Mouse (Mus musculus): ENCODE data around the gene Ptprs. TPM values are rescaled to one million over a fixed set of nuclear protein-coding genes. Genes with fewer than 3 reads are reported as not detected.

The Ptprs gene
- total RNA-seq, 2 experiments from 2014 or later: 29.6 to 43.1 TPM

DNA sequence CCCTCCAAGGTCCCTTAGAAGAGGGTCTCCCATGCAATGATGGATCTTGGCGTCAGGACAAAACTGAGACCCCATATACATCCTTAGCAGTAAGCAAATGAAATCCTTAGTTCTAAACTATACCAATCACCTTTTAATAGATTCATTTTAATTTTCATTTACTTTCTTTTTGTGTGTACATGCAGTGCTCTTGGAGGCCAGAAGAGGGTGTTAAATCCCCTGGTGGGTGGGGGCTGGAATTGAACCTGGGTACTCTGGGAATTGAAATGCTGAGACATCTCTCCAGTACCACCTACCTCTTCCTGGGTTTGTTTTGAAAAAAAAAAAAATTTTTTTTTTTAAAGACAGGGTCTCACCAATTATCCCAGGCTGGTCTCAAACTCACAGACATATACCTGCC lies 18.8 kb downstream of the Ptprs start:
- no peak for DNase-seq
- H3K27ac ChIP-seq: no peak overlapping the region
- intact Hi-C loops (cut with DNase I): no loop called here
- no peak overlapping the region for H3K4me3 ChIP-seq
- TF ChIP-seq CTCF (IDR thresholded peaks at IDR 0.05): peak; percentile 37; the same call in 1 of the 2 replicates

DNA sequence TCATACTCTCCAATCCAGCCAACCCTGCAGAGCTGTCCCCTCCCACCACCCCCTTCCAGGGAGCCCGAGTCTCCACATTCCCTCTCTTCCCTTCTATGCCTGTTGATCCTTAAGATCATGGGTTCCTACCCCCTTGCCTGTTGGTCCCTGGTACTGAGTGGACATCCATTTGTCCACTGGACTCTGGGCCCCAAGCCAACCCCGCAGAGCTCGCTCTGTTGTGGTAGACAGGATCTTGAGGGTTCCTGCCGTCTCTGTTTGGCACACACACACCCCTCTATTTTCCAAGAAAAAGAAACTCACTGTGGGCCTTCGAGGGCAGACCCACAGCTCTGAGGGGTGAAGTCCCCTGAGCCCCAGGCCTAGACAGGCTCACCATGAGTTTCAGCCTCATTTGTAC lies 19.9 kb downstream of the Ptprs start:
- Histone ChIP-seq H3K27ac (no peak overlapping the region), H3K4me3 (no peak overlapping the region)
- TF ChIP-seq CTCF (IDR thresholded peaks at IDR 0.05): no peak
- DNase-seq: no peak
- intact Hi-C loops (cut with DNase I): no loop called here

DNA sequence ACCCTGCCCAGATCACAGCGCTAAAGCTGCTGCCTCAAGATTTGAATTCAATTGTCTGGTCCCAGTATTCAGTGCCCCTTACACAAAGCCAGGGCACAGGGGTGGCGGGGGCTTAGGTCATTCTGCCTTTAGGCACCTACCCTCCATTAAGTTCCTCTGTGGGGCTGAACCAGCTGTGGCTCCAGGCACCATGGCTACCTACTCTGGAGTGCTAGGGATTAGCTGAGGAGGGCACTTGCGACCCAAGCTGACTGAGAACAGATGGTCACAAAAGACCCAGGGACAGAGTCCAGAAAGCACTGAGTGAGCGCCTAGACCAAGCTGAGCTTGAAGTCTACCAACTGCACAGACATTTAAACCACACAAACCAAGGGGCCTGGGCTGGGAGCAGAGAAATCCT lies 22.6 kb downstream of the Ptprs start:
- TF ChIP-seq CTCF (IDR thresholded peaks at IDR 0.05): no peak
- H3K27ac ChIP-seq: peak overlapping the region; percentile 92
- DNase-seq: no peak
- intact Hi-C loops (cut with DNase I): no loop called here
- peak overlapping the region; percentile 33; the same call in 1 of the 2 replicates for H3K4me3 ChIP-seq

DNA sequence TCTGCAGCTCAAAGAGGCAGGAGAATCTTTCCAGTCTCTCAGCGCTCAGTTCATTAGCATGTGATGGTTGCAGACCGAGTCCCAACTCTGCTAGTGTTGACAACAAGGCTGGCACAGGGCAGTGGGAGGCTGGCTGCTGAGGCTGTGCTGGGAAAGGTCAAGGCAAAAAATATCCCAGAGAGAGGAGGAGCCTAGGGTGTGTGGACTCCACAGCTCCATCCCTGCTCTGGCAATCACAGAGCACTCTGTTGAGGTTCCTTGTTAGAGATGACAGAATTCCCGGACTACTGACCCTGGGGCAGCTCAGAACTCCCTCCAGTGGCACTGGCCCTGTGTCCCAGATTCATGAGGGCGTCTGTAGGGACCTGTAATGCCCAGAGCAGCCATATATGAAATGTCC lies 23.0 kb downstream of the Ptprs start:
- peak overlapping the region; percentile 33; the same call in 1 of the 2 replicates for H3K4me3 ChIP-seq
- peak; percentile 33 for TF ChIP-seq CTCF (IDR thresholded peaks at IDR 0.05)
- peak; percentile 85 for DNase-seq
- intact Hi-C loops (cut with DNase I): no loop called here
- H3K27ac ChIP-seq: peak overlapping the region; percentile 92

DNA sequence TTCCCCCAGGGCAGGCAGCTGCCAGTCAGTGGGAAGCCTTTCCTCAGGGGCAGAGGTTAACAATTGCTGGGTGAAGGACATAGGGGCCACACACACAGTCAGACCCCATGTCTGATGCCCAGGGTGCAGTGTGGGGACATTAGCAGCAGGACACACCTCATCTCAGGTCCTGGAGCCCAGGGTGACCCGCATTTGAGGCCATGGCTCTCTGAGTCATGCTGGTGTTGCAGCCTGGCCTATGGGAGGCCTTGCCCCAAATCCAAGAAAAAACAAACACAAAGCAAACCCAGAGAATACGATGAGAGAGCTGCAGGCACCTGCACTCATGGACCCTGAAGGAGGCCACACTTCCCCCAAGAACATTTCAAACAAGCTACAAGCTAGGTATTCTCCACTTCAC lies 28.6 kb downstream of the Ptprs start:
- DNase-seq: no peak
- H3K4me3 ChIP-seq: no peak overlapping the region
- TF ChIP-seq CTCF (IDR thresholded peaks at IDR 0.05): no peak
- intact Hi-C loops (cut with DNase I): no loop called here
- no peak overlapping the region for H3K27ac ChIP-seq

DNA sequence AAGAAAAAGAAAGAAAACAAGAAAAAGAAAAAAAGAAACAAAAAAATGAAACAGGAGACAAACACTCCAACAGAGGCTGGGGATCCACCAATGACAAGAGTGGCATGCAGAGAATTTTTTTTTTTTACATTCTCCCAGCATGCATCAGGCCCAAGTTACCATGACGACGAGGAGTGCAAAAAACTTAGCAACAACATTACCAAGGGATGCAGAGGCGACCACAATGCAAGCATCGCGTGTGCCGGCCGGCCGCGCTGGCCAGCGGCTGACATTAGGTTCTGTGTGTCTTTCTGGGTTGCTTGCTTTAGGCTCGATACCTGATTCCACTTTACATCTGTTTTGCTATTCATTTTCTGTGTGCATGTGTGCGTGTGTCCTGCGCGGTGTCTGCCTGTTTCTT lies 30.9 kb downstream of the Ptprs start:
- intact Hi-C loops (cut with DNase I): no loop called here
- TF ChIP-seq CTCF (IDR thresholded peaks at IDR 0.05): no peak
- no peak overlapping the region for H3K27ac ChIP-seq
- DNase-seq: no peak
- no peak overlapping the region for H3K4me3 ChIP-seq

DNA sequence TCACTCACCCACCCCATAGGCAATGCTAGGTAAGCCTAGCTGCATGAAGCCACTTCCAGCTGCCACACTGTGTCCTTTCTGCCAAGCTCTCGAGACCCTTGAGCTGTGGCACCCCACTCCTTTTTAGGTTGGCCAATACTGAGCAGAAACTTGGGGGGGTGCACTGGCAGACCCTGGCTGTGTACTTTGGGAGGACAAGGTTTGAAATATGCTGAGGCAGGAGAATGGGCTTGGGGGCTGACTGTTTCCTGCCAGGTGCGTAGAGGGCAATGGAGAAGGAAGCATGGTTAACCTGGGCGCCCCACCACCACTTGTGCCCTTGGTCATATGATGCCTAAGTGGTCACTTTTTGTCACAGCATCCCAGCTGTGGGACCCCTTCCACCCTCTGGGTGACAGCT lies 31.5 kb downstream of the Ptprs start:
- Histone ChIP-seq H3K4me3 (no peak overlapping the region), H3K27ac (no peak overlapping the region)

DNA sequence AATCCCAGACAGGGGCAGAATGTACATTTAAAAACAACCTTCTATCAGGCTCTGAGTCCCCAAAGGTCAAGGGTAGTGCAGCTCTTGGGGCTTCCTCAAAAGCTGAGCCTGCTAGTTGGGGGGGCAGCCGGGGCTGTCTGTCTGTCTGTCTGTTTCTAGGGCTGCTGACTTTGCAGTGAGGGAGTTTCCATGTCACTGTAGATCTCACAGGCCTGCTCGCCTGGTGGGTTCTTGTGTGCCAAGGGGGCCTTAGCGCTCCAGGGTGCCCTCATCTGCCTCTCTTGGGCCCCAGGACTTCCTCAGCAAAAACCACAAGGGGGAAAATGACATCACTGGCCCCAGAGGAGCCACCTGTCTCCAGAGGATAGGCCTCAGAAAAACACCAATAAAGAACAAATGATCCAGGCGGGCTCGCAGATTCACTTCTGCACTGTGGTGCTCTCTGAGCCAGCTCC lies 32.9 kb downstream of the Ptprs start:
- intact Hi-C loops (cut with DNase I): no loop called here
- no peak overlapping the region for H3K4me3 ChIP-seq
- no peak for TF ChIP-seq CTCF (IDR thresholded peaks at IDR 0.05)
- no peak for DNase-seq
- no peak overlapping the region for H3K27ac ChIP-seq

More for the DNA sequence above, 31.5 kb downstream of the Ptprs start:
- intact Hi-C loops (cut with DNase I): no loop called here
- DNase-seq: no peak
- TF ChIP-seq CTCF (IDR thresholded peaks at IDR 0.05): no peak

DNA sequence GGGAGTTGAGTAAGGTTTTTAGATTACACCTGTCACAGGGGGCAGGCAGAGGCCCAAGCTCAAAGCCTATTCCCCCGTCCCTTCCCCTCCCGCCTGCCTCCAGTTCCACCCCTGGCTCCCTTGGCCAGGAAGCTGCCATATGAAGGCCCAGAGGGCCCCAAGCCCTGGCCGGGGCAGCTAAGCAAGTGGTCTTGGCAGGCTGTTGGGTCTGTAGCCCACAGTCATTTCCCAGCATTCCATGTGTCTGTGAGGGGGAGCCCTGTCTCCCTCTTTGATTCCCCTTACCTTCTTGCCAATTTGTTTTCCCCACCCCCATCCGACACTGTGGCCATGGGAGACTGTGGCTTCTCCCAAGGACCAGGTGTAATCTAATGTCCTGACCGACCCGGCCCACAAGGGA lies 34.0 kb downstream of the Ptprs start:
- no peak for DNase-seq
- intact Hi-C loops (cut with DNase I): no loop called here
- TF ChIP-seq CTCF (IDR thresholded peaks at IDR 0.05): no peak
- no peak overlapping the region for H3K27ac ChIP-seq
- no peak overlapping the region for H3K4me3 ChIP-seq

DNA sequence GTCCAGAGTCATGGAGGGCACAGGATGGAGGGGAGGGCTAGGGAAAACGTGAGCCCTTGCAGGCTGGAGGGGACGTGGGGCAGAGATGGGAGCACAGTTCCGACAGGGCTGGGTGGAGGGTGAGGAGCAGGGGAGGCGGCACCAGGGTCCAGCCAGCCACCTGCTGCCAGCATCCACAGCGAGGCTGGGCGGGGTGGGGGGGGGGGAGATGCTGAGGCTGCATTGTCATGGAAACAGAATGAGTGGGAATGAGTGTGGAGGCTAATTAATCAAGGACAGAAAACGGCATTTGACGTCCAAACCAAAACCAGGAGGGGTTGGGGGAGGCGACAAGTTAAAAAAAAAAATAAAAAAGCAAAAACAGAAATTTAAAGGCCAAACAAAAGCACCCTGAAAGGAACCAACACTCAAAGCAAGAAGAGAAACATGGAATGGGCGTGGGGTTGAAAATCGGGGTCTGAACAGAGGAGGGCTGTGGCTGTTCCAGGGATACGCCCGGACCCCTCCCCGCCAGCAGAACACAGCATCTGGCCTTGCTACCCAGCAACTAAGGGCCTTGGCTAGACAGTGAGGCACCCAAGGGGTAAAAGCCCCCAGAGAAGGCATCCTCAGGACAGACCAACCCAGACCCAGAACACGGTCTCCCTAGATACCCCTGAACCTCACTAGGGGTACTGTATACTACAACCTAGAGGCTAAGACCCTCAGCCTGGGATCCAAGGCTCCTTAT lies 36.4 kb downstream of the Ptprs start:
- Histone ChIP-seq H3K27ac (no peak overlapping the region), H3K4me3 (no peak overlapping the region)
- no peak for TF ChIP-seq CTCF (IDR thresholded peaks at IDR 0.05)
- no peak for DNase-seq
- intact Hi-C loops (cut with DNase I): no loop called here

DNA sequence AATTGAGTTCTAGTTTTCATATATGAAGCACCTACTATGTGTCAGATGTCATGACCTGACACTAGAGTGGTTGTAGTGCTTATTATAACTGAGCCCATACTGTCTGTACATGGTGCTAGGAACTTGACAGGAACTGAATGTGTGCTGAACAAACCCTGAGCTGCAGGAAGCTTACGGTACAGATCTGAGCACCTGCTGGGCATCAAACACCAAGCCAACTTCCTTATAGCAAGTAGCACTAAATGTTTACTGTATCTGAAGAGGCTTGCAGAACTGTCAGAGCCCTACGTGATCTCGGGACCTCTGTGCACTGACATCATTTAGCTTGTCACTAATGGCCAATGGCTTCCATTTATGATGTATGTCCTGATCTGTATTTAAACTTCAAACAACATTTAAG lies 44.7 kb downstream of the Ptprs start:
- Histone ChIP-seq H3K4me3 (no peak overlapping the region), H3K27ac (no peak overlapping the region)
- TF ChIP-seq CTCF (IDR thresholded peaks at IDR 0.05): no peak
- DNase-seq: no peak
- intact Hi-C loops (cut with DNase I): no loop called here

DNA sequence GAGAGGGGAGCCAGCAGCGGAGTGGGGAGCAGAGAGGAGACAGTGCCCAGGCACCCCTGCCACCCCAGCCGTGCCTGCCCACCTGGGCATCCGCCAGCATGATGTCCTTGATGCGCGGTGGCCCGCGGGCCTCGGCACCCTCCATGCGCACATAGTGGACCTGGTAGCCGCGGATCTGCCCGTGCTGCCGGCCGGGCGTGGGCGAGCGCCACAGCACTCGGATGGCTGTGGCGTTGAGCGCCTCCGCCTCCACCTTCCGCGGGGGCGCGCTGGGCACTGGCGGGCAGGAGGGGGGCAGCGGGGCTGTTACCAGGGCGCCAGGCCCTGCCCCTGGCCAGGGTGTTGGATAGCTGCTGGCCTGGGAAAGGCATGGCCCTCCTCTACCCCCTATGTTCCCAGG lies 48.4 kb downstream of the Ptprs start:
- no peak for TF ChIP-seq CTCF (IDR thresholded peaks at IDR 0.05)
- Histone ChIP-seq H3K4me3 (no peak overlapping the region), H3K27ac (no peak overlapping the region)
- no peak for DNase-seq
- intact Hi-C loops (cut with DNase I): loop anchor here (5.0 to 10.0 kb wide), 2 partner anchors 34 to 127 kb away; partner anchors contain the start of gene Gm20219

DNA sequence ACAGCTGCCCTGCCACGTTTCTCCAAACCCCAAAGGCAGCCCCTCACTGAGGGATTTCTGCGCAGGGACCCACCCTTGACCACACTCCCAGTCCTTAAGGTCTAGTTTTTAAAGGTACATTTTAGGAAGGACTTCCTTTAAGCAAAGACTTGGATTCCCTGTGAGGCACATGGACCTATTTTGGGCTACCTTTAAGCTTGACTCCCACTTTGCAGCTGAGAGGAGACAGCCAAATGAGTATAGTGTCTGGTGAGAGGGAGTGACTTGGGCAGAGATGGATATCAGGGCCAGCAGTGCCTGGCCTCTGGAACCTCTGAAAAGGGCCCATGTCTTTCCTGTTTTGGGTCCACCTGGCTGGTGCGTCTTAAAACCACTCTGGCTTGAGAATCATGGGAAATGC lies 50.3 kb downstream of the Ptprs start:
- intact Hi-C loops (cut with DNase I): loop anchor here (1.0 to 10.0 kb wide), 4 partner anchors 36 to 129 kb away; partner anchors contain the start of gene Gm20219
- H3K4me3 ChIP-seq: peak overlapping the region; percentile 77
- no peak for TF ChIP-seq CTCF (IDR thresholded peaks at IDR 0.05)
- DNase-seq: no peak
- peak overlapping the region; percentile 72 for H3K27ac ChIP-seq

DNA sequence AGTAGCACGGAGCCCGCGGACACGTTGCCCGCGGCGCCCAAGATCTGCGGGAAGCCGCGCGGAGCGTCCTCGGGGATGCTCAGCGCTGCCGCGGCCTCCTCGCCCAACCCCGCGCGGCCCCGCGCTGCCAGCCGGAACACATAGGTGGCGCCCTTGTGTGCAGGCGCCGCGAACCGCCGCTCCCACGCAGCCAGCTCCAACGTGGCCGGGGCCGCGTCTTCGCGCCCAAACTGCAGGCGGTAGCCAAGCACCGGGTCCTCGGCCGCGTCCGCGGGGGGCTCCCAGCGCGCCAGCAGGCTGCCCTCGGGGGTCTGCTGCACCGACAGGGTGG lies 50.7 kb downstream of the Ptprs start:
- TF ChIP-seq CTCF (IDR thresholded peaks at IDR 0.05): peak; percentile 98; the same call in 1 of the 2 replicates
- Histone ChIP-seq H3K27ac (peak overlapping the region; percentile 72), H3K4me3 (peak overlapping the region; percentile 77)
- DNase-seq: peak; percentile 89
- intact Hi-C loops (cut with DNase I): loop anchor here (1.0 to 10.0 kb wide), 4 partner anchors 37 to 129 kb away; partner anchors contain the start of gene Gm20219

Data from gastrocnemius, adult 2 months (tissue).